Mouse (Mus musculus) limb, embryonic 14.5 days (tissue): ENCODE data around the gene Nudt21. TPM values are rescaled to one million over a fixed set of nuclear protein-coding genes. Genes with fewer than 3 reads are reported as not detected.

Experiments
- ATAC-seq: fragments of 200-750 bp; cut with Nextera tagmentation; 2 replicates; pipeline ENCODE4 v1.8.0; 2017; ENCODE audit warnings: low read depth, moderate number of reproducible peaks, moderate TSS enrichment; ENCODE audit not compliant: low FRiP score
- DNase-seq: peaks from one replicate; pipeline ENCODE4 v3.0.0-alpha.2; 2015; ENCODE audit warnings: low spot score
- H3K27ac ChIP-seq: fragments of 300-500 bp; sonication (generic); replicated peaks from 2 replicates; pipeline ENCODE4 v1.5.1; 2014; ENCODE audit warnings: low read depth, mild to moderate bottlenecking, low read length, moderate library complexity, mixed read lengths
- H3K27me3 ChIP-seq: fragments of 300-500 bp; sonication (generic); 2 replicates; pipeline ENCODE4 v1.6.1; 2014; ENCODE audit warnings: low read length, mixed read lengths; ENCODE audit not compliant: control insufficient read depth, insufficient read depth
- H3K36me3 ChIP-seq: fragments of 300-500 bp; sonication (generic); 2 replicates; pipeline ENCODE4 v1.6.1; 2014; ENCODE audit warnings: mild to moderate bottlenecking, low read length, moderate library complexity, mixed read lengths; ENCODE audit not compliant: control insufficient read depth, insufficient read depth
- H3K4me1 ChIP-seq: fragments of 300-500 bp; sonication (generic); 2 replicates; pipeline ENCODE4 v1.6.1; 2014; ENCODE audit warnings: antibody characterized with exemption, low read length, mixed read lengths; ENCODE audit not compliant: control insufficient read depth, insufficient read depth
- H3K4me2 ChIP-seq: fragments of 300-500 bp; sonication (generic); replicated peaks from 2 replicates; pipeline ENCODE4 v1.6.1; 2014; ENCODE audit warnings: low read depth, mild to moderate bottlenecking, low read length, moderate library complexity; ENCODE audit not compliant: severe bottlenecking
- H3K4me3 ChIP-seq: fragments of 300-500 bp; sonication (generic); replicated peaks from 2 replicates; pipeline ENCODE4 v1.5.1; 2014; ENCODE audit warnings: low read length
- H3K9ac ChIP-seq: fragments of 300-500 bp; sonication (generic); 2 replicates; pipeline ENCODE4 v1.6.1; 2014; ENCODE audit warnings: mild to moderate bottlenecking, low read depth, low read length, moderate library complexity; ENCODE audit not compliant: severe bottlenecking
- H3K9me3 ChIP-seq: fragments of 300-500 bp; sonication (generic); 2 replicates; pipeline ENCODE4 v1.6.1; 2016; ENCODE audit warnings: low read length; ENCODE audit not compliant: control insufficient read depth
- POLR2A ChIP-seq: fragments of 200-500 bp; IDR thresholded peaks from 2 replicates; pipeline ENCODE4 v1.8.0; 2012; ENCODE audit warnings: inconsistent platforms, mild to moderate bottlenecking, moderate library complexity, borderline replicate concordance; ENCODE audit not compliant: insufficient read depth, insufficient read length; ENCODE audit errors: extremely low read depth
- WGBS: fragments of 180-500 bp; shearing (Covaris S2); extraction: QIAGEN DNeasy Blood & Tissue Kit; methylation state at CpG from one replicate; pipeline ENCODE4 v1.1.7; 2014; 5-methylcytosine and 5-hydroxymethylcytosine counted together
- polyA plus RNA-seq, 2 experiments: library from polyadenylated mRNA; depleted of rRNA in 1 of 2; stranded (reverse) in 1 of 2; unstranded in 1 of 2; fragments of >200 nt; fragmentation: Nextera tagmentation in 1 of 2; extraction: Ambion mirVana in 1 of 2; gene quantifications; 2 replicates each; pipeline versions ENCODE4 v1.2.1 to v1.2.3; 2012 to 2014

Gene Nudt21
- polyA plus RNA-seq, 2 experiments = 79.3 to 118 TPM

DNA sequence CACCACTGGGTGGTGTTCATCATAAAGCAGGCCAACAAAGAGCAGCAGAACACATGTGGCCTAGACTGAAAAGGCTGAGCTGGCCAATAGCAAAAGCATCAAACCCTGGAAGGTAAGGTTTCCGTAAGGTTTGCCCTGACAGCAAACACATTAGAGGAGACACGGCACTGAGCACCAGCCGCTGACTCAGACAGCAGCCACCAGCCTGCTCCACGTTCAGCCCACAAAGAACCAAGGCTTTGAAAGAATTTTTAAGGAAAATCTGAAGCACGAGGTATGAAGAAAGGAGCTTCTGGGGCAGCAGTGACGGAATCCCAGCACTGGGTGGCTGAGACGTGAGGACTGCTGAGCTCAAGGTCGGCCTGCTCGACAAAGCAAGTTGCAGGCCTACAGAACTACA is 32.7 kb downstream of the Nudt21 start:
- H3K27ac ChIP-seq = no peak overlapping the region
- no peaks in the 10 kb centered on the region for H3K4me1 ChIP-seq
- H3K4me3 ChIP-seq = no peak overlapping the region
- H3K4me2 ChIP-seq = no peak overlapping the region
- no peak overlapping the region for H3K9ac ChIP-seq
- H3K27me3 ChIP-seq = no peaks in the 10 kb centered on the region
- no peaks in the 10 kb centered on the region for H3K9me3 ChIP-seq
- DNase-seq = no peak
- no peak for ATAC-seq
- TF ChIP-seq POLR2A = no peak
- 88% methylated on average over 9 of the region's 9 CpGs for WGBS
- H3K36me3 ChIP-seq = peaks cover 47% of the 10 kb centered on the region

DNA sequence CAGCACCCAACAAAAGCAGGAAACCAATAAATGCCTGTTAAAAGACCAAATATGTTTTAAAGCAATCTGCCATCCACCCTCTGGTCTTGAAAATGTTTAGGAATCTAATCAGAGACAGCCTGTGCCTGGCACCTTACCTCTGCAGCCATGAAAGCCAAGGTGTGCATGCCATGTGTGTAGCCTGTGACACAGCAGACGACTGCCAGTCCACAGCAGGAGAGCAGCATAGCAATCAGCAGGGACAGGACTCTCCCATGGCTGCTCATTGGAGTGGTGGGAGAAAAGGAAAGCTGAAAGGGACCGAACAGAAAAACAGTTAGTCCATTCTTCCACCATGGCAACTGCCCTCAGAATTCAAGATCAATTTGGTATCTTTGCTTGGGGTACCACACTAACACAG is 37.9 kb downstream of the Nudt21 start:
- Histone ChIP-seq H3K9me3 (no peaks in the 10 kb centered on the region), H3K27me3 (no peaks in the 10 kb centered on the region), H3K4me3 (no peak overlapping the region), H3K4me2 (no peak overlapping the region), H3K27ac (no peak overlapping the region), H3K36me3 (peaks cover 58% of the 10 kb centered on the region), H3K4me1 (no peaks in the 10 kb centered on the region), H3K9ac (no peak overlapping the region)
- DNase-seq (no peak), ATAC-seq (no peak)
- TF ChIP-seq POLR2A = no peak
- 83% methylated on average over 2 of the region's 2 CpGs for WGBS

DNA sequence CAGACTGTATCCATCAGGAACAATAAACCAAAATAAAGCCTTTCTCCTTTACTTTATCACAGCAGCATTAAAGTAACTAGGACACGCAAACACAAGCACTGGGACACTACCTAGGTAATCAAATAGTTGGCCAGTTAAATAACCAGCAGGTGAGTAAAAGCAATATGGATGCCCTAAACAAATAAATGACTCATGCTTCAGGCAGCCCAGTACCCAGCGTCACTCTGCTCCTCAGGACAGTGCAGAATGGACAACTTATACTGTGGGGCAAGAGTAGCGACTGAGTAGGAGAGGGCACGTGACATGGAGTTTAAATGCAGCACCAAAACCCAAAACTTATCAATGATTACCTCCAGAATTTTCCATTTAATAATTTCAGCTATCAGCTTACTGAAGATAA is 47.1 kb downstream of the Nudt21 start:
- Histone ChIP-seq H3K9ac (no peak overlapping the region), H3K27ac (no peak overlapping the region), H3K9me3 (no peaks in the 10 kb centered on the region), H3K4me2 (no peak overlapping the region), H3K36me3 (peaks cover 44% of the 10 kb centered on the region), H3K4me3 (no peak overlapping the region), H3K4me1 (no peaks in the 10 kb centered on the region), H3K27me3 (no peaks in the 10 kb centered on the region)
- 97% methylated on average over 4 of the region's 4 CpGs for WGBS
- ATAC-seq (no peak), DNase-seq (no peak)
- TF ChIP-seq POLR2A = no peak

DNA sequence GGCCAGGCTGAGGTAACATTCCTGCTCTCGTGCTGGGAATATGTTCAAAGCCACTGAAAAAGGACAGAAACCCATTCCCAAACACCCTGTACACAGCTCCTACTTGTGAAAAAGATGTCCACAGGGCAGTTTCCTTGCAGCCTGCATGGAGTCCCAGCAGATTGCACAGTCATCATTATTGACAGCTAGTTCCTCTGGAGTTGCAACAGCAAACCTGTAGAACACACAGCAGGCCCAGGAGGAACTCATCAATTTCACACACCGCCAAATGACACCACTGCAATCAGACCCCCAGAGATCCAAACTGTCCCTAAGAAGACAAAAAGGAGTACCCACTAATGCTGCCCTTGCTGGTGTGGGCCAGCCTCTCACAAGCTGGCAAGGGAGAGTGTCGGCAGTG is 52.1 kb downstream of the Nudt21 start:
- ATAC-seq (no peak), DNase-seq (no peak)
- H3K27me3 ChIP-seq = no peaks in the 10 kb centered on the region
- WGBS = 83% methylated on average over 3 of the region's 3 CpGs
- no peak overlapping the region for H3K4me3 ChIP-seq
- H3K4me1 ChIP-seq = no peaks in the 10 kb centered on the region
- H3K36me3 ChIP-seq = peaks cover 83% of the 10 kb centered on the region
- H3K9me3 ChIP-seq = no peaks in the 10 kb centered on the region
- H3K9ac ChIP-seq = no peak overlapping the region
- H3K4me2 ChIP-seq = no peak overlapping the region
- no peak for TF ChIP-seq POLR2A
- H3K27ac ChIP-seq = no peak overlapping the region

DNA sequence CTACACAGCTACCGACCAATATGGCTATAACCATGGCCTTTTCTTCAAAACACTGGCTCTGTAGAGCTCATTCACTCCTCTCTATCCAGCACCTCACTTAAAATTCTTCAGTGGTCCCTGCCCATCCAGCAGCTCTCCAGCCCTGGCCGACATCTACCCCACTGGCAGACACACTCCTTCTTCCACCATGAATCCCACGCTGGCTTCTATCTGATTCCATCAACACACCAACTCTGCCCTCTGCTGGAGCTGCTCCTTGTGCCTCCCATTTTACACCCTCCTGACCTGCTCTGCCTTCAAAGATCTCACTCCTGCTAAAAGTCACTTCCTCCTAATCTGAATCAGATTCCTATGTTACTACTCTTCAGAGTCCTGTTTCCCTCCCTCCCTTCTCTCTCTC is 53.0 kb downstream of the Nudt21 start:
- ATAC-seq = no peak
- Histone ChIP-seq H3K9me3 (no peaks in the 10 kb centered on the region), H3K36me3 (peaks cover 86% of the 10 kb centered on the region), H3K4me2 (no peak overlapping the region), H3K4me3 (no peak overlapping the region), H3K27ac (no peak overlapping the region), H3K9ac (no peak overlapping the region), H3K27me3 (no peaks in the 10 kb centered on the region), H3K4me1 (no peaks in the 10 kb centered on the region)
- no peak for DNase-seq
- TF ChIP-seq POLR2A = no peak
- WGBS = 85% methylated on average over 3 of the region's 3 CpGs

DNA sequence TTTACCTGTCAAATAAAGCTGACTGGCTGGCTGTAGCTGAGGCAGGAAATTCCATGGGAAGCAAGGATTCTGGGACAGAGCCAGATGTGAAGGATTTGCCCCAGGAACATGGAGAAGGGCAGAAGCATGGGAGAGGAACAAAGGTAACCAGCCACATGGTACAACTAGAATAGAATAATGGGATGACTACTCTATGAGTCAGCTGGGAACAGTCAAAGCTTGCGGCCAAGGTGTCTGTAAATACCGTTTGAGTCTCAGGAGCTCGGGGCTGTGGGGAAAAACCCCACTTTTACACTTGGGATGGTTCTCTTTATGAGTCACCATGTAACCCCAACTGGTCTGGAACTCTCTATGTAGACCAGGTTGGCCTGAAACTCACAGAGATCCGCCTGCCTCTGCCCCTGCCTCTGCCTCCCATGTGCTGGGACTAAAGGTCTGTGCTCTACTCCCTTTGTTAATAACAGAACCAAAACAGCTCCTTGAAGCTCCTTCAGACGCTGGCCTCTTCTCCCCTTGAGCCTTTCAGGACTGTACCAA is 55.1 kb downstream of the Nudt21 start:
- H3K27ac ChIP-seq = no peak overlapping the region
- no peak for ATAC-seq
- no peak overlapping the region for H3K4me3 ChIP-seq
- no peaks in the 10 kb centered on the region for H3K27me3 ChIP-seq
- H3K36me3 ChIP-seq = peaks cover 93% of the 10 kb centered on the region
- WGBS = 86% methylated on average over 5 of the region's 5 CpGs
- no peaks in the 10 kb centered on the region for H3K9me3 ChIP-seq
- H3K4me2 ChIP-seq = no peak overlapping the region
- no peak for DNase-seq
- no peak overlapping the region for H3K9ac ChIP-seq
- no peak for TF ChIP-seq POLR2A
- no peaks in the 10 kb centered on the region for H3K4me1 ChIP-seq
